Mouse (Mus musculus) cortical plate, adult 2 months (tissue): ENCODE measurements around the gene Rbm14.

Experiments
- CTCF ChIP-seq: fragments of 200-500 bp; IDR thresholded peaks from 2 replicates; pipeline ENCODE4 v1.5.1; 2011; ENCODE audit warnings: mild to moderate bottlenecking, control low read depth, low read length; ENCODE audit not compliant: insufficient read depth; ENCODE audit errors: extremely low read depth
- POLR2A ChIP-seq: fragments of 200-500 bp; IDR thresholded peaks from 2 replicates; pipeline ENCODE4 v1.6.1; 2011; ENCODE audit warnings: mild to moderate bottlenecking, low read length, control low read depth; ENCODE audit not compliant: insufficient read depth; ENCODE audit errors: extremely low read depth

- TF ChIP-seq CTCF (no peak), POLR2A (no peak)
Measured at GRCm38 (mm10) chr19:4840848-4841247, 29.4 kb upstream of the Rbm14 start.
